Mouse (Mus musculus): Measurements from ENCODE around the gene Heph.
"Not testable (repeated sequence)": the region's sequence is repeated elsewhere in the genome, so short reads cannot be mapped to it uniquely, and the experiment has no call there.

Gene Heph

GRCm38 (mm10) chrX:96455149-96455548, at the start of gene Heph:
Gene Heph (plus strand): TSS chrX:96455359.
- DNase-seq: no peak

GRCm38 (mm10) chrX:96415351-96415750, 39.8 kb upstream of the Heph start:
- DNase-seq: not testable (repeated sequence)

GRCm38 (mm10) chrX:96416970-96417369, 38.2 kb upstream of the Heph start:
- DNase-seq: no peak

- no peak for DNase-seq
These were observed 37.4 kb upstream of the Heph start for GRCm38 (mm10) chrX:96417733-96418132.

- no peak for DNase-seq
These were observed 35.8 kb upstream of the Heph start for GRCm38 (mm10) chrX:96419383-96419782.

- DNase-seq: no peak
These were observed 1.2 kb downstream of the Heph start, which contains the start of gene Hsf3 for GRCm38 (mm10) chrX:96456201-96456963. Gene Hsf3 (minus strand): TSS chrX:96456294.

- DNase-seq: no peak
These were observed 46.4 kb downstream of the Heph start for GRCm38 (mm10) chrX:96501580-96501979.
